Mouse (Mus musculus): ENCODE results near the gene Tmub2. TPM values are rescaled to one million over a fixed set of nuclear protein-coding genes. Genes with fewer than 3 reads are reported as not detected.

Gene Tmub2
- polyA plus RNA-seq, 1 experiment from 2014 or later: 26.1 TPM

- no peak for ATAC-seq (ENCODE audit: insufficient read depth)
- H3K4me2 ChIP-seq: no peak overlapping the region
- no peaks in the 10 kb centered on the region for H3K4me1 ChIP-seq (replicated peaks)
- peaks cover 51% of the 10 kb centered on the region for H3K27me3 ChIP-seq
- H3K9me3 ChIP-seq (replicated peaks): no peaks in the 10 kb centered on the region
- no peak overlapping the region for H3K9ac ChIP-seq
- H3K36me3 ChIP-seq (replicated peaks): no peaks in the 10 kb centered on the region
- 56% methylated on average over 3 of the region's 3 CpGs for WGBS (ENCODE audit: insufficient replicate concordance)
- H3K4me3 ChIP-seq (replicated peaks): no peak overlapping the region
- H3K27ac ChIP-seq (replicated peaks): no peak overlapping the region
Measured at GRCm38 (mm10) chr11:102330039-102330438, 45.3 kb downstream of the Tmub2 start.

GRCm38 (mm10) chr11:102331806-102332205 is 47.1 kb downstream of the Tmub2 start:
- Histone ChIP-seq H3K4me2 (no peak overlapping the region), H3K4me1 (replicated peaks) (no peaks in the 10 kb centered on the region), H3K9ac (no peak overlapping the region), H3K4me3 (replicated peaks) (no peak overlapping the region), H3K27me3 (peaks cover 50% of the 10 kb centered on the region), H3K27ac (replicated peaks) (no peak overlapping the region), H3K9me3 (replicated peaks) (no peaks in the 10 kb centered on the region), H3K36me3 (replicated peaks) (no peaks in the 10 kb centered on the region)
- WGBS (ENCODE audit: insufficient replicate concordance): 43% methylated on average over 4 of the region's 4 CpGs
- no peak for ATAC-seq (ENCODE audit: insufficient read depth)

DNA sequence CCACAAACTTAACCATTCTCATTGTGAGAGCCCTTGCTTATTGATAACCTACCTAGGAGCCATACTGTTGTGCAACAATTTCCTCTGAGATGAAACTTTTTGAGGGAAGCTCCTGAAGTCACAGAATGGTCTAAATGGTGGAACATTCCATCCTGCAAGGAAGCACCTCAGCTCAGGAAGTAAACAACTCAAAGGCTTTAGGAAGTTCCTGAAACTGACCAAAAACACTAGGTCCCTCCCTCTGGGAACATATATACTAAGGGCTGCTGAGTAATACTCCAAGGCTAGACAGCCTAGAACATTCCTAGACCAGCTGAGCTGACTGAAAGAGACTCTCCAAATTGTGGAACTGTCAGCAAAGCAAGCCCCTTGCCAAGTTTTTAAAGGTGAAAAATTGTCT is 48.3 kb downstream of the Tmub2 start:
- Histone ChIP-seq H3K4me2 (no peak overlapping the region), H3K4me3 (replicated peaks) (no peak overlapping the region), H3K4me1 (replicated peaks) (no peaks in the 10 kb centered on the region), H3K27ac (replicated peaks) (no peak overlapping the region), H3K36me3 (replicated peaks) (no peaks in the 10 kb centered on the region), H3K27me3 (peaks cover 52% of the 10 kb centered on the region), H3K9me3 (replicated peaks) (no peaks in the 10 kb centered on the region), H3K9ac (no peak overlapping the region)
- no peak for ATAC-seq (ENCODE audit: insufficient read depth)

GRCm38 (mm10) chr11:102334010-102334409 is 49.3 kb downstream of the Tmub2 start:
- no peak overlapping the region for H3K4me3 ChIP-seq (replicated peaks)
- no peaks in the 10 kb centered on the region for H3K4me1 ChIP-seq (replicated peaks)
- H3K27me3 ChIP-seq: peaks cover 51% of the 10 kb centered on the region
- H3K9me3 ChIP-seq (replicated peaks): no peaks in the 10 kb centered on the region
- H3K9ac ChIP-seq: no peak overlapping the region
- ATAC-seq (ENCODE audit: insufficient read depth): no peak
- H3K4me2 ChIP-seq: no peak overlapping the region
- no peak overlapping the region for H3K27ac ChIP-seq (replicated peaks)
- 59% methylated on average over 4 of the region's 4 CpGs for WGBS (ENCODE audit: insufficient replicate concordance)
- no peaks in the 10 kb centered on the region for H3K36me3 ChIP-seq (replicated peaks)

DNA sequence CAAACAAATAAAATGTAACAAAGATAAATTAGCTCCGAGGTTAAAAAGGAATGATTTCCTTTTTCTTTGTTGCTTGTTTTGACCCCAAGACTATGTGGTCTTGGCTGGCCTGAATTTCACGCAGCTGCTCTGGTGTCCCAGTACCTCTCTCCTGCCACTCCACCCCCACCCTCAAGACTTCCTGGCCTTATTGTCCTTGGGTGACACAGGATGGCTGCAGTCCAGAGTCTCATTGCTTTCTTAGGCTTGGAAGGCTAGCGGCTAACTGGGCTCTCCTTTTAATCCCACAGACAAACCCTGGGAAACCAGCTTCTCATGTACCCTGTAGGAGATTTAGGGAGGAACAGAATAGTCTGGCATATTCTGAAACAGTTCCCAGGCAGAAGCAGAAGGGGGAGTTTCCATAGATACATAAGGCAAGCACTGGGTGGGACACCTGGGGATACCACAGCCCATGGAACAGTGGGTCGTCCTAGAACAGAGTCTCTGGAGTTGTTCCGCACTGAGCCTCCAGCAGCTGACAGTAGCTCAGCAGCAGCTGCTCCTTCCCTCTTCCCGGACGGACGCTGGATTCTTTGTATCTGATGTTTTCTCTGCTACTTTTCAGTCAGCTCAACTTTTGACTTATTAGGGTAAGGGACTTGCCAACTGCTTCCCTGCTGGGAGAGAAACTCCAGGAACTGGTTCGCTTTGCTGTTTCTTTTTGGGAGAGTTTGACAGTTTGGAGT is 50.4 kb downstream of the Tmub2 start:
- Histone ChIP-seq H3K4me1 (replicated peaks) (no peaks in the 10 kb centered on the region), H3K27ac (replicated peaks) (no peak overlapping the region), H3K9me3 (replicated peaks) (no peaks in the 10 kb centered on the region), H3K27me3 (peaks cover 48% of the 10 kb centered on the region), H3K4me2 (no peak overlapping the region), H3K36me3 (replicated peaks) (no peaks in the 10 kb centered on the region), H3K4me3 (replicated peaks) (no peak overlapping the region), H3K9ac (no peak overlapping the region)
- no peak for ATAC-seq (ENCODE audit: insufficient read depth)
- WGBS (ENCODE audit: insufficient replicate concordance): 40% methylated on average over 9 of the region's 9 CpGs

DNA sequence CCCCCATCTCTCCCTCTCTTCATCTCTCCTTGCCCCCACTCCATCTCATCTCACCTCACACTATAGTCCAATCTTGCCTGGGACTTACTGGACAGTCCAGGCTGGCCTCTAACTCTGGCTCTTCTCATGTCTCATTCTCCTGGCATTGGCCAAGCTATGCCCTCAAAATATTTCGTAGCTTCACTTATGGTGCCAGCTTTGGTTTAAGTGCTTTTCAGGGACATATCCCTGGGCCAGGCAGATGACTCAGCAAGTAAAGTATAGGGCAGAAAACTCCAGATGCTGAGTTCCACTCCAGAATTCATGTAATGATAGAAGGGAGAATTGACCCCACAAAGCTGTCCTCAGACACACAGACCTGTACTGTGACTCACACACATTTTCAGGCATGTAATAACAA is 51.5 kb downstream of the Tmub2 start:
- Histone ChIP-seq H3K9ac (no peak overlapping the region), H3K27me3 (peaks cover 51% of the 10 kb centered on the region), H3K4me2 (no peak overlapping the region), H3K36me3 (replicated peaks) (no peaks in the 10 kb centered on the region), H3K27ac (replicated peaks) (no peak overlapping the region), H3K4me1 (replicated peaks) (no peaks in the 10 kb centered on the region), H3K9me3 (replicated peaks) (no peaks in the 10 kb centered on the region), H3K4me3 (replicated peaks) (no peak overlapping the region)
- WGBS (ENCODE audit: insufficient replicate concordance): 58% methylated on average over 1 of the region's 1 CpGs
- ATAC-seq (ENCODE audit: insufficient read depth): no peak

DNA sequence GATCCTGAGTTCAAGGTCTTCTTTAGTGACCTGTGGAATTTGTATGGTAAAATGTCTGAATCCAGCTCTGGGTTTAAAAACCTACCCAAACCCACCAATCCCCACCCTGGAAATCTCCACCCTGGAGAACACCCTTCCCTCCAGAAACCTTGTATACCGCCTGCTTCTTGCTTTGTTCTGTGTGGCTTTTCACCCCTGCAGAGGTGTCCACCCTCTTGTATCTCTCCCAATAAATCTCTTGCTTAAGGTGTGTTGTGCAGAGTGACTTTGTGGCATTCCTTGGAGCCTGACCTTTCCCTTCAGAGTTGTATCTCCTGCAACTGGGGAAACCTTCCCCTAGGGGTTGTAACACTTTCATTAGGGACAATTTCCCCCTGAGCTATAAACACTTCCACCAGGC is 53.2 kb downstream of the Tmub2 start:
- ATAC-seq (ENCODE audit: insufficient read depth): no peak
- 69% methylated on average over 1 of the region's 1 CpGs for WGBS (ENCODE audit: insufficient replicate concordance)
- peaks cover 46% of the 10 kb centered on the region for H3K27me3 ChIP-seq
- no peak overlapping the region for H3K9ac ChIP-seq
- no peaks in the 10 kb centered on the region for H3K4me1 ChIP-seq (replicated peaks)
- no peak overlapping the region for H3K27ac ChIP-seq (replicated peaks)
- no peak overlapping the region for H3K4me3 ChIP-seq (replicated peaks)
- H3K4me2 ChIP-seq: no peak overlapping the region
- no peaks in the 10 kb centered on the region for H3K9me3 ChIP-seq (replicated peaks)
- H3K36me3 ChIP-seq (replicated peaks): no peaks in the 10 kb centered on the region

- no peak overlapping the region for H3K4me2 ChIP-seq
- peaks cover 46% of the 10 kb centered on the region for H3K27me3 ChIP-seq
- H3K4me1 ChIP-seq (replicated peaks): no peaks in the 10 kb centered on the region
- no peak overlapping the region for H3K9ac ChIP-seq
- H3K9me3 ChIP-seq (replicated peaks): no peaks in the 10 kb centered on the region
- 15% methylated on average over 3 of the region's 3 CpGs for WGBS (ENCODE audit: insufficient replicate concordance)
- no peak overlapping the region for H3K27ac ChIP-seq (replicated peaks)
- ATAC-seq (ENCODE audit: insufficient read depth): no peak
- H3K4me3 ChIP-seq (replicated peaks): no peak overlapping the region
- no peaks in the 10 kb centered on the region for H3K36me3 ChIP-seq (replicated peaks)
Measured at GRCm38 (mm10) chr11:102338561-102338960, 53.8 kb downstream of the Tmub2 start.

Other genes with a start within 250 kb of the Tmub2 start
- 0.69 and 0.82 TPM in 2 replicates for gene Cd300lg, start 243.4 kb upstream of the Tmub2 start, polyA plus RNA-seq (2015; fragmentation: Nextera tagmentation; extraction: Ambion mirVana)
- 11.5 and 13.3 TPM in 2 replicates for gene Mpp2, start 196.4 kb upstream of the Tmub2 start, polyA plus RNA-seq (2015; fragmentation: Nextera tagmentation; extraction: Ambion mirVana)
- gene Ppy, start 183.6 kb upstream of the Tmub2 start, polyA plus RNA-seq (2015; fragmentation: Nextera tagmentation; extraction: Ambion mirVana): not detected in 2 replicates
- 0.29 and 0.71 TPM in 2 replicates for gene Pyy, start 177.1 kb upstream of the Tmub2 start, polyA plus RNA-seq (2015; fragmentation: Nextera tagmentation; extraction: Ambion mirVana)
- 16.5 and 18.2 TPM in 2 replicates for gene Nags, start 139.4 kb upstream of the Tmub2 start, polyA plus RNA-seq (2015; fragmentation: Nextera tagmentation; extraction: Ambion mirVana)
- gene Tmem101, start 128.5 kb upstream of the Tmub2 start, polyA plus RNA-seq (2015; fragmentation: Nextera tagmentation; extraction: Ambion mirVana): 9.6 and 12.0 TPM in 2 replicates
- 51.4 and 70.3 TPM in 2 replicates for gene Lsm12, start 99.6 kb upstream of the Tmub2 start, polyA plus RNA-seq (2015; fragmentation: Nextera tagmentation; extraction: Ambion mirVana)
- gene G6pc3, start 95.3 kb upstream of the Tmub2 start, polyA plus RNA-seq (2015; fragmentation: Nextera tagmentation; extraction: Ambion mirVana): 8.2 and 8.8 TPM in 2 replicates
- 17.3 and 17.5 TPM in 2 replicates for gene Hdac5, start 54.8 kb upstream of the Tmub2 start, polyA plus RNA-seq (2015; fragmentation: Nextera tagmentation; extraction: Ambion mirVana)
- gene BC030867, start 36.0 kb upstream of the Tmub2 start, polyA plus RNA-seq (2015; fragmentation: Nextera tagmentation; extraction: Ambion mirVana): 14.1 and 15.3 TPM in 2 replicates
- gene Asb16, start 16.2 kb upstream of the Tmub2 start, polyA plus RNA-seq (2015; fragmentation: Nextera tagmentation; extraction: Ambion mirVana): 0.05 and 0.06 TPM in 2 replicates
- 3.8 and 4.6 TPM in 2 replicates for gene Atxn7l3, start 11.7 kb downstream of the Tmub2 start, polyA plus RNA-seq (2015; fragmentation: Nextera tagmentation; extraction: Ambion mirVana)
- 50.9 and 55.2 TPM in 2 replicates for gene Ubtf, start 34.8 kb downstream of the Tmub2 start, polyA plus RNA-seq (2015; fragmentation: Nextera tagmentation; extraction: Ambion mirVana)
- 1,073 and 1,204 TPM in 2 replicates for gene Slc4a1, start 81.3 kb downstream of the Tmub2 start, polyA plus RNA-seq (2015; fragmentation: Nextera tagmentation; extraction: Ambion mirVana)
- gene Rundc3a, start 108.5 kb downstream of the Tmub2 start, polyA plus RNA-seq (2015; fragmentation: Nextera tagmentation; extraction: Ambion mirVana): 2.2 and 2.4 TPM in 2 replicates
- 451 and 525 TPM in 2 replicates for gene Slc25a39, start 123.0 kb downstream of the Tmub2 start, polyA plus RNA-seq (2015; fragmentation: Nextera tagmentation; extraction: Ambion mirVana)
- gene Grn, start 145.4 kb downstream of the Tmub2 start, polyA plus RNA-seq (2015; fragmentation: Nextera tagmentation; extraction: Ambion mirVana): 94.8 and 121 TPM in 2 replicates
- gene Fam171a2, start 162.8 kb downstream of the Tmub2 start, polyA plus RNA-seq (2015; fragmentation: Nextera tagmentation; extraction: Ambion mirVana): 0.28 and 0.61 TPM in 2 replicates
- 26.9 and 35.1 TPM in 2 replicates for gene Itga2b, start 185.2 kb downstream of the Tmub2 start, polyA plus RNA-seq (2015; fragmentation: Nextera tagmentation; extraction: Ambion mirVana)